Mouse (Mus musculus) cortical plate, adult 2 months (tissue): ENCODE results near the gene Mgp. TPM values are rescaled to one million over a fixed set of nuclear protein-coding genes. Genes with fewer than 3 reads are reported as not detected.
A peak's percentile ranks its signal among the peaks of the same experiment; 100 is the strongest.
"Not testable (repeated sequence)": the region's sequence is repeated elsewhere in the genome, so short reads cannot be mapped to it uniquely, and the experiment has no call there.

Source experiments
- H3K27ac ChIP-seq: fragments of 200-500 bp; 2 replicates; pipeline ENCODE4 v1.5.1; 2012; ENCODE audit warnings: low read length, control low read depth, inconsistent platforms; ENCODE audit not compliant: insufficient read depth
- H3K4me1 ChIP-seq: fragments of 200-500 bp; 2 replicates; pipeline ENCODE4 v1.6.1; 2011; ENCODE audit warnings: low read length; ENCODE audit not compliant: control insufficient read depth, insufficient read depth
- H3K4me3 ChIP-seq: fragments of 200-500 bp; 2 replicates; pipeline ENCODE4 v1.5.1; 2011; ENCODE audit warnings: mild to moderate bottlenecking, low read length, control low read depth; ENCODE audit not compliant: insufficient read depth
- CTCF ChIP-seq: fragments of 200-500 bp; IDR thresholded peaks from 2 replicates; pipeline ENCODE4 v1.5.1; 2011; ENCODE audit warnings: mild to moderate bottlenecking, control low read depth, low read length; ENCODE audit not compliant: insufficient read depth; ENCODE audit errors: extremely low read depth
- POLR2A ChIP-seq: fragments of 200-500 bp; IDR thresholded peaks from 2 replicates; pipeline ENCODE4 v1.6.1; 2011; ENCODE audit warnings: mild to moderate bottlenecking, low read length, control low read depth; ENCODE audit not compliant: insufficient read depth; ENCODE audit errors: extremely low read depth
- polyA plus RNA-seq: library from polyadenylated mRNA; depleted of rRNA; stranded (reverse); fragments of >200 nt; gene quantifications from 2 replicates; pipeline ENCODE4 v1.2.3, GENCODE M21; 2012

The Mgp gene
- polyA plus RNA-seq, 1 experiment = 207 TPM

DNA sequence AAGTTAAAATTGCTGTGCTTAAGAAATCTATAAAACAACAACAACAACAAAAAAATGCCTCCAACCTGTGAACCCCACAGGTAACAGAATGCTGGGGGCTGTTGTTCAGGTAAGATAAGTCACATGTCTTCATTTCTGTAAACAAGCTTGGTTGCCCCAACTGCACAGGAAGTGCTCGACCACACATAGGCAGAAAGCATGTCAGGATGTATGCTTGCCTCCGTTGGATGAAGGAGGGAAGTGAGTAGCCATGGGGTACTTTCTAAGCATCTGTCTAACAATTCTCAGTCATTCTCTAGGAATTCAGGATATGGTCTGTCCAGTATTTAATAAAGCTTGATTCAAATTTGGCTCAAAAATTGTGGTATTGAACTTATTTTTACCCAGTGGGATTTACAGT lies 23.3 kb upstream of the Mgp start:
- H3K4me1 ChIP-seq = no peaks in the 10 kb centered on the region
- no peak overlapping the region for H3K27ac ChIP-seq
- no peak for TF ChIP-seq POLR2A
- TF ChIP-seq CTCF = no peak
- no peak overlapping the region for H3K4me3 ChIP-seq

DNA sequence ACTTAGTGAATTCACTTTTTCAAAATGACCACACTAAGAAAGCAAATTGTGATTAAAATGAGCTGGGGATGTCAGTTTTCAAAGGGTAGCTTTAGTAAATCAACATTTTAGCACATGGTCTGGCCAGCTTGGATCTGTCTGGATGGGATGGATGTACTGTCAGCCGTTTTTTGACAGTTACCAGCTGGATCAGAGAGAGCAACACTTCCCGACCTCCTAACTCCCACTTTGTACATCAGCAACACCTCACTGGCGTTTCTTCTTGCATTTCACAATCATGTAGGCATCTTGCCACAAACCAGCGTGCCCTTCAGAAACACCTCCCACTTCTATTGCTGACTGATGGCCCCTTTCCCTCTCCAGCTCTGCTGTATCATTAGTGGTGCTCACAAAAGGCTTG lies 22.6 kb upstream of the Mgp start:
- no peak overlapping the region for H3K4me3 ChIP-seq

GRCm38 (mm10) chr6:136897789-136898188 lies 22.2 kb upstream of the Mgp start:
- Histone ChIP-seq H3K4me3 (no peak overlapping the region), H3K27ac (no peak overlapping the region), H3K4me1 (no peaks in the 10 kb centered on the region)
- no peak for TF ChIP-seq POLR2A
- TF ChIP-seq CTCF = no peak

More for the DNA sequence above, 22.6 kb upstream of the Mgp start:
- Histone ChIP-seq H3K4me1 (no peaks in the 10 kb centered on the region), H3K27ac (no peak overlapping the region)
- TF ChIP-seq POLR2A (no peak), CTCF (no peak)

DNA sequence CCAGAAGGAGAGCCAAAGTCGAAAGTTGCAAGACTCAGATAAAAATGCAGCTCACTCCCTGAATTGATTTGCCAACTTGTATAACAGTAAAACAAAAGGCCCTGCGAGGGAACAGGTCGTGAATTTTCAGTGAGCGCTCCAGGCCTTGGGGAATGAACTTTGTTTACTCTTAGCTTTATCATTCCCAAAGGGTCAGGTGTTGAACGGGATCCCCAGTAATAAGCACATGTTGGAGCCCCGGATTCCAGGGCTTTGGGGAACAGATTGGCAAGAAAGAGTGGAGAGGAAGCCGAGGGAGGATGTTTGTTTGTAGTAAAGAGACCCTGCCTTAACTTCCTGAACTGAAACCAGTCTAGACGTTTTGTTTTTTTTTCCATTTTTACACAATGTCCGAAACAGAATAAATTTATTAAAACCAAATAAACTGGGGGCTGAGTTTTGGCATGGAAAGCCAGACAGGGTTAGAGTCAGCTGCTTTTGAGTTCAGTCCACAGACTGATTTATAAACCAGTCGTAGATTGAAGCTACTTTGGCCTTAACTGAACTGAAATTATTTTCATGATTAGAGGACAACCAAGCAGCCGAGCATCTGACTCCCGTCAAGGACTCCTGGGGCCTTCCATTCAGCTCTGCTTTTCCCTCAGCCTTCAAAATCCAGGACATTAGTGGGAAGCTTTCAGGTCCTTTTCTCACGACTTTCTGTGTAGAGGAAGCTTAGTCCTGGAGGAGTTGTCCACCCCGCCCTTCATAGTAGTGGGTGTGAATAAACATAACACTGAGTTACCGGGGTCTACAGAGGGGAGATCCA lies 19.1 kb upstream of the Mgp start:
- H3K4me3 ChIP-seq = no peak overlapping the region
- H3K4me1 ChIP-seq = no peaks in the 10 kb centered on the region
- 0 out of 2 replicates have a peak overlapping the region, but pooled peaks have one; percentile 53 for H3K27ac ChIP-seq
- TF ChIP-seq POLR2A (no peak), CTCF (no peak)

GRCm38 (mm10) chr6:136892002-136892401 lies 16.4 kb upstream of the Mgp start:
- no peak for TF ChIP-seq POLR2A
- TF ChIP-seq CTCF = no peak
- H3K4me1 ChIP-seq = peaks cover 1% of the 10 kb centered on the region
- H3K4me3 ChIP-seq = no peak overlapping the region
- no peak overlapping the region for H3K27ac ChIP-seq

- no peak overlapping the region for H3K27ac ChIP-seq
- TF ChIP-seq POLR2A (no peak), CTCF (no peak)
- no peak overlapping the region for H3K4me3 ChIP-seq
- H3K4me1 ChIP-seq = peaks cover 1% of the 10 kb centered on the region
These were observed 13.9 kb upstream of the Mgp start for GRCm38 (mm10) chr6:136889554-136889953.

DNA sequence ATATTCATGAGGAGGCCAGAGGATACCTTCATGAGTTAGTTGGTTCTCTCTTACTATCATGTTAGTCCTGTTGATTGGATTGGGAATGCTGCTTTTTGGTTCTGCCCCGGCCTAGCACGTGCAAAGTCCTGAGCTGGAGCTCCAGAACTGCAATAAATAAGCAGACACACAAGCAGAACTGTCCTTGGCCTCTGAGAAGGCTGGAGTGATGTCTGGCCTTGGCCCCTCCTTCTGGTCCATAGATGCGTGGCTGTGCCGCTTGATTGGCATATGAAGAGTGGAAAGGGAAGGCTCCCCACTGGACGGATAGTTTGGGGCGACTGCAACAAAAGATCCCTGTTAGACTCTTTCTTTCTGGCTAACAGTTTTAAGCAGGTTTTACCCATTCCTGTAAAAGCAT lies 13.4 kb upstream of the Mgp start:
- Histone ChIP-seq H3K27ac (no peak overlapping the region), H3K4me1 (peaks cover 1% of the 10 kb centered on the region), H3K4me3 (no peak overlapping the region)
- TF ChIP-seq CTCF (no peak), POLR2A (no peak)

DNA sequence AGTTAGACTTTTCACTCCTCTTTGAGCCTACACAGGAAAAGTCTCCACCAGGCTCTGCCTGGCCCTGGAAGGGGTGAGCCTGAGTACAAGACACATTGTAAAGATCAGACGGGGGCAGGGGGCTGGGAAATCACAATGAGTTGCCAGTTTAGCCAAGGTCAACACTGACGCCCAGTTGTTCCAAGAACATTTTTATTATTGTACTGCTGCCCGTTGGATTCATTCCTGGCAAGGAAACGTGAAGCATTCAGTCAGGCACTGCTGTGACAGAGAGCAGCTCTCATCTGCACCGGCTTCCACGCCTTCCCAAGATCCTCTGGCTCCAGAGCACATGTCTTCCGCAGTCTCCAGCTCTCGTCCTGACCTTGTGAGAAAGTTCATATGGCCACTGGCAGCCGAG lies 12.2 kb upstream of the Mgp start:
- Histone ChIP-seq H3K4me1 (peaks cover 1% of the 10 kb centered on the region), H3K27ac (no peak overlapping the region; the same call in 1 of the 2 replicates), H3K4me3 (no peak overlapping the region)
- TF ChIP-seq POLR2A = no peak
- TF ChIP-seq CTCF = no peak

DNA sequence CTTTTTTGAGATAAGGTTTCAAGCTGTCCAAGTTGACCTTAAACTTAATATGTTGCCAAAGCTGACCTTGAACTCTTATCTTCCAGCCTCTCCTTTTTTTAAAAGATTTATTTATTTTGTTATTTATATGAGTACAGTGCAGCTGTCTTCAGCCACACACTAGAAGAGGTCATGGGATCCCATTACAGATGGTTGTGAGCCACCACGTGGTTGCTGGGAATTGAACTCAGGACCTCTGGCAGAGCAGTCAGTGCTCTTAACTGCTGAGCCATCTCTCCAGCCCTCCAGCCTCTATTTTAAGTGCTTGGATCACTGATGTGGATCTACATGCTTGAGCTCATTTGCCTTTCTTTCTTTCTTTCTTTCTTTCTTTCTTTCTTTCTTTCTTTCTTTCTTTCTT lies 9.1 kb upstream of the Mgp start:
- H3K27ac ChIP-seq, H3K4me1 ChIP-seq, H3K4me3 ChIP-seq: not testable (repeated sequence)

DNA sequence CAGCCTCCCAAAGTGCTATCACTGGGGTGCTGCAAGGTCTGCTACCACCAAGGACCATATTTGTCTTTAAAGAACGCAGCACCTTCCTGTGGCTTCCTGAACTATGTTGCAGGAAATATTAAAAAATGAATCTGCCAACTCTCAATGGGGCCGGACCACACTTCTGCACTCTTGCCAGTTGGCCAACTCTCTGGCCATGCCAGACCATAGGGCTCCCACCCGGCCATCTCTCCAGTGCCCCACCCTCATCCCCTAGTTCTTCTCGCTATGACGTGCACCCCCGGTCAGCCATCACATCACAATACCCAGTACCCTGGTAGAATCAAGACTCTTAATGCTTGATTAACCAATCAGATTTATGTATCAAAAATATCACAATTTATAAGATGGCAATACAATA lies 8.3 kb upstream of the Mgp start:
- Histone ChIP-seq H3K4me1 (no peaks in the 10 kb centered on the region; the same call in 1 of the 2 replicates), H3K27ac (no peak overlapping the region), H3K4me3 (no peak overlapping the region)
- no peak for TF ChIP-seq CTCF
- TF ChIP-seq POLR2A = no peak
